Mouse (Mus musculus): ENCODE data around the gene Cnih3.

The Cnih3 gene

GRCm38 (mm10) chr1:181453106-181453505 lies 100.7 kb downstream of the Cnih3 start:
- no peak for DNase-seq (ENCODE audit: low read depth, low spot score)

- DNase-seq (ENCODE audit: low read depth, low spot score), result no peak
Observed at GRCm38 (mm10) chr1:181456911-181457310, 104.5 kb downstream of the Cnih3 start.

- DNase-seq (ENCODE audit: low read depth, low spot score), result no peak
Observed at GRCm38 (mm10) chr1:181459431-181460105, 107.1 kb downstream of the Cnih3 start.

GRCm38 (mm10) chr1:181460283-181460682 lies 107.9 kb downstream of the Cnih3 start:
- no peak for DNase-seq (ENCODE audit: low read depth, low spot score)

GRCm38 (mm10) chr1:181461484-181461883 lies 109.1 kb downstream of the Cnih3 start:
- DNase-seq (ENCODE audit: low read depth, low spot score), result no peak

GRCm38 (mm10) chr1:181462051-181462905 lies 109.8 kb downstream of the Cnih3 start:
- DNase-seq (ENCODE audit: low read depth, low spot score), result no peak

- no peak for DNase-seq (ENCODE audit: low read depth, low spot score)
Observed at GRCm38 (mm10) chr1:181462906-181463179, 110.4 kb downstream of the Cnih3 start.

GRCm38 (mm10) chr1:181465027-181465426 lies 112.6 kb downstream of the Cnih3 start:
- no peak for DNase-seq (ENCODE audit: low read depth, low spot score)

- DNase-seq (ENCODE audit: low read depth, low spot score), result no peak
Observed at GRCm38 (mm10) chr1:181466040-181466439, 113.6 kb downstream of the Cnih3 start.

GRCm38 (mm10) chr1:181466601-181467320 lies 114.3 kb downstream of the Cnih3 start:
- no peak for DNase-seq (ENCODE audit: low read depth, low spot score)

GRCm38 (mm10) chr1:181467321-181467670 lies 114.9 kb downstream of the Cnih3 start:
- DNase-seq (ENCODE audit: low read depth, low spot score), result no peak

GRCm38 (mm10) chr1:181469415-181469814 lies 117.0 kb downstream of the Cnih3 start:
- DNase-seq (ENCODE audit: low read depth, low spot score), result no peak

GRCm38 (mm10) chr1:181476141-181476540 lies 123.7 kb downstream of the Cnih3 start:
- no peak for DNase-seq (ENCODE audit: low read depth, low spot score)

- DNase-seq (ENCODE audit: low read depth, low spot score), result no peak
Observed at GRCm38 (mm10) chr1:181476557-181476956, 124.1 kb downstream of the Cnih3 start.

GRCm38 (mm10) chr1:181484696-181485095 lies 132.3 kb downstream of the Cnih3 start:
- no peak for DNase-seq (ENCODE audit: low read depth, low spot score)

- DNase-seq (ENCODE audit: low read depth, low spot score), result no peak
Observed at GRCm38 (mm10) chr1:181503471-181503870, 151.0 kb downstream of the Cnih3 start.

- DNase-seq (ENCODE audit: low read depth, low spot score), result no peak
Observed at GRCm38 (mm10) chr1:181505367-181505766, 152.9 kb downstream of the Cnih3 start.
